Mouse (Mus musculus) testis, postnatal 14 days (tissue): Measurements from ENCODE around the gene Sp140.
"Not testable (repeated sequence)": the region's sequence is repeated elsewhere in the genome, so short reads cannot be mapped to it uniquely, and the experiment has no call there.

Experiments used
- DNase-seq: peaks from one replicate; pipeline ENCODE4 v3.0.0; 2021; ENCODE audit warnings: low spot score

The Sp140 gene

DNA sequence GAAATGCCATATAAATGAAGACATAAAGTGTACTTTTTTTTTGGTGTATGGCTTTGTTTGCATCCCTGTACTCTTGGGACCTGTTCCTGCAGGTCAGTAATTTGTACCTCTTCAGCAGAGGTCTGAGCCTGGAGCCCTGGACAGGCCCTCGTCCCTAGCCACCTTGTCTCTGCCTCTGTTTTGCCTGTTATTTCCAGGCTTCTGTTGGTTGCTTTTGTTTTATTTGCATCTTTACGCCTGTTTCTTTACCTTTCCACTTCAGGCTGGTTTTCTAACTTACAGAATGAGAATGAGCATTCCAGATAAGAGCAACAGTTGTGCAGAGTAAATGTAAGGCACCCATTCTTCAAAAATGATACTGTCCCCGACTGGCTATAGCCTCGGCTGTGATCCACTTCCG, at the start of gene Sp140:
Gene Sp140, plus strand, starts transcription at position 301 of the 400 bp plus-strand sequence.
- not testable (repeated sequence) for DNase-seq

GRCm38 (mm10) chr1:85555261-85555660, 44.9 kb upstream of the Sp140 start:
- peak; percentile 26 for DNase-seq

DNA sequence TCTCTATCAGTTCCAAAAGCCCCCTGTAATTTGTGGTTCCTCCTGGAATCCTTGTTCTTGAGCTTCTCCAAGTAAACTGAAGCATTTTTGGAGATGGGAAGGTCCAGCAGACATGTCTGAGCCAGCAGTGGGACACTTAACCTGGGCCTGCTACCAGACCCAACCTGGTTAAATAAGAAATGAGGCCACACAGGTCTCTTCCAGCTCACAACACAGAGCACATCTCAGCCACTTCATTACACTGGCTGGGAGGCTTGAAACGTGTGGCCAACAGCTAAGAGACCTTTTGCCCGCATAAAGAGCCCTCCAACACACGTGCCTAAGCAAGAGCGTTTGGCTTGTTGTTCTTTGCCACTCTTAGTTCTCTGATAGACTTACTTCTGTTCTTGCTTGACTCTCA, 26.6 kb upstream of the Sp140 start:
- not testable (repeated sequence) for DNase-seq

- DNase-seq, result not testable (repeated sequence)
These were observed 24.8 kb upstream of the Sp140 start, which contains the start of gene G530012D18Rik for GRCm38 (mm10) chr1:85575376-85575775. G530012D18Rik (plus strand) TSS chr1:85575676.

DNA sequence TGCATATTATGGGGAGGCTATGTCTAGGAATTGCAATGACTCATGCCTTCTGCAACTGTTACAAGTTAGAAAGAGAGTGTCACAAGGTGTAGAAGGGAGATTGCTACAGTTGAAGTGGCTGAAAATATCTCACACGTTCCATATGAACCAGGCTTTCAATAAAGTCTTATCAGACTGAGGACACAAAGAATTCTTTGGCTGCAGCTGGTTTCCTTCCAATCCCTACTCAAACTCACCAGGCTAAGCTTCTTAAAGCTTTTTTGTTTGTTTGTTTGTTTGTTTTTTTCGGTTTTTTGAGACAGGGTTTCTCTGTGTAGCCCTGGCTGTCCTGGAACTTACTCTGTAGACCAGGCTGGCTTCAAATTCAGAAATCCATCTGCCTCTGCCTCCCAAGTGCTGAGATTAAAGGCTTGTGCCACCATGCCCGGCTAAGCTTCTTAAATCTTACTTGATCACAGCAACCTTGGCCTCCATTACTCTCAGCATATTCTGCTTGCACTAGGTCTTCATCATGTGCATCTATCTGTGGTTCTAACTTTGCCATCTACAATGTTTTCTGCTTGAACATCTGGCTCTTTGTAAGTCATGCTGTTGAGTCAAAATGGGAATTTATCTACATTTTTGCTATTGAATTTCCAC, 21.7 kb upstream of the Sp140 start:
- not testable (repeated sequence) for DNase-seq

- not testable (repeated sequence) for DNase-seq
These were observed 20.7 kb upstream of the Sp140 start for GRCm38 (mm10) chr1:85579199-85580147.

DNA sequence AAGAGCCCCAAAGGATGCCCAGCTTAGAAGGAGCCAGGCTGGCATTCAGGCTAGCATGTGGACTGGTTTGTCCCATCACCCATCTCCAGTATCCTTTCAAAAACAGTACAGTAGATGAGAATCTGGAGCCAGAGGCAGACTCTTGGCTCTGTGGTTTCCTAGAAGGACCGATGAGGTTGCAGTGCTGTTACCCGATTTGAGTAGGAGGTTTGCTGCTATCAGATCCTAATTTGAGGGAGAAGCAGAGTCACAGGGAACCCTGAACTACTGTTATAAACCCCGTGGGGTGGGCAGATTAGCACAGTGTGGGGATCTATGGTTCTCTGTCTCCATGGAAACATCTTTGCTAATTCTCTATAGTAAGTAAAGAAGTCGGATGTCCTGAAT, 20.0 kb upstream of the Sp140 start:
- DNase-seq, result not testable (repeated sequence)

DNA sequence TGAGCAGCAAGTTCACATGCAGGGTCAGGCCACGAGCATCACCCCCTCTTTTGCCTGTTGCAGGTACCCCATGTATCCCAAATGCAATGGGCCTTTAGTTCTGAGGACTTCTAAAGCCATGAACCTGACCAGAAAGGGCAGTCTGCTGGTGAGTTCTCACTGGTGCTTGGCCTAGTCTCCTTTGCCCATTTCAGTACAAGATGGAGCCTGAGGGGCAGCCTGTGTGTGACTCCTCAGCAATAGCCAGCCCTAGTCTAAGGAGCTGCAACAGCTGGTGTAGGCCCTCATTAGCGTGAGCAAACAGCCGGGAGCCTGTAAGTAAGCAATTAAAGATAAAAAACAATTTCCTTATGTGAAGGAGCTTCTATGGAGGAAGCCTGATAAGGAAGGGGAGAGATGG, 19.6 kb upstream of the Sp140 start:
- not testable (repeated sequence) for DNase-seq

DNA sequence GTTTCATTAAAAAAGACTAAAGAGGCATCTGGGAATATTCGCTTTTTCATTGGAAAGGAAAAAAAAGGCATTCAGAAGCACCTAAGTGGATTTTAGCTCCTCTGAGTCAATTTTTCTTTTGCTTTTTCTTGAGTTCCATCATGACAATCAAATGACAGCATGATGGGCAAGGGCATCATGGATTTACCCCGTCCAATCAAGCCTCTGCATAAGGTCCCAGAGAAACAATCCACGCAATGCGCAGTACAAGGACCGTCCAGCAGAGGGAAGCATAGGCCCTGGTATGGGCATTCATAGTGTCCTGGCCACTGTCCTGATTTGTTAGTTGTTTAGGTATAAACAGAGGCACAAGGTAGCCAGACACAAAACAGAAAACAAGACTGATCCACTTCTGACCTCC, 18.7 kb upstream of the Sp140 start:
- not testable (repeated sequence) for DNase-seq

DNA sequence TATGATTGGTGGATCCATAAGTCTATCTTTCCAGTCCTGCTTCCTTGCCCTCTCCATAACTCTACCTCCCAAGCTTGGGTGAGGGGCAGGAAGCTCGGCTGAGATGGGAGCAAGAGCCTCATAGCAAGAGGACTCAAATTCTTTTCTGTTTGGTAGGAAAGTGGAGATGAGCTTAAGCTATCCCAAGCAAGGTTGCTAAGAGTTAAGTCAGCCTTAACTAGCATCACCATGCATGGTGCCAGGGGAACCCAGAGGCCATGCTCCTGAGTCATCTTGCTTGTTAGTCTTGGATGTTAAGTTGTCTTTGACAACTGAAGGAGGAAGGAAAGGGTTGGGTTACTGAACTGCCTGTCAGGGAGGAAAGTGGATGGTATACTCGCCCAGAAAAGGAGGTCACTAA, 11.5 kb upstream of the Sp140 start:
- DNase-seq, result not testable (repeated sequence)

GRCm38 (mm10) chr1:85592526-85592925, 7.7 kb upstream of the Sp140 start:
- not testable (repeated sequence) for DNase-seq

GRCm38 (mm10) chr1:85598271-85599012, 1.7 kb upstream of the Sp140 start, which contains the start of gene Sp110:
Sp110 (minus strand) TSS chr1:85598817.
- not testable (repeated sequence) for DNase-seq

GRCm38 (mm10) chr1:85600794-85601193, 616 bp downstream of the Sp140 start:
- DNase-seq, result not testable (repeated sequence)

- DNase-seq, result not testable (repeated sequence)
These were observed 4.2 kb downstream of the Sp140 start for GRCm38 (mm10) chr1:85604341-85604740.

- not testable (repeated sequence) for DNase-seq
These were observed 8.2 kb downstream of the Sp140 start for GRCm38 (mm10) chr1:85608361-85608760.

GRCm38 (mm10) chr1:85610581-85610980, 10.4 kb downstream of the Sp140 start:
- not testable (repeated sequence) for DNase-seq

DNA sequence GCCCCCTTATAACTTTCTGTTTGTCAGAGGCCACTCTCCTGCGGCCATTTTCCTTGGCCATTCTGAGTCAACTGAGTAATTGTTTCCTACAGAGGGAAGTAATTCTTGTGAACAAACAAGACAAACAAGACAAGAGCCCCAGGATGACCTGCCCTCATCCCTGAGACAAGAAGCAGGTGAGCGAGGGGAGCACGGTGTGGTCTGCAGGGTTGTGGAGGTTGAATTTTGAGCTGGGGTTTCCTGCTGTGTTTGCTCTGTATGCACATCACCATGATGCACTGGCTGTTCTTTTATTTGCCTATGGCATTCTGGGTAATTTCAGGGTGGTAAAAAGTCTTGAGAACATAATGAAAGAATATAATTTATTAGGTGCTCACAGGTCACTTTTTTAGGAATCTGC, 14.9 kb downstream of the Sp140 start:
- DNase-seq, result not testable (repeated sequence)

- not testable (repeated sequence) for DNase-seq
These were observed 15.6 kb downstream of the Sp140 start for GRCm38 (mm10) chr1:85615819-85616218.

- DNase-seq, result not testable (repeated sequence)
These were observed 17.0 kb downstream of the Sp140 start for GRCm38 (mm10) chr1:85617161-85617560.

GRCm38 (mm10) chr1:85618689-85619088, 18.5 kb downstream of the Sp140 start:
- not testable (repeated sequence) for DNase-seq

DNA sequence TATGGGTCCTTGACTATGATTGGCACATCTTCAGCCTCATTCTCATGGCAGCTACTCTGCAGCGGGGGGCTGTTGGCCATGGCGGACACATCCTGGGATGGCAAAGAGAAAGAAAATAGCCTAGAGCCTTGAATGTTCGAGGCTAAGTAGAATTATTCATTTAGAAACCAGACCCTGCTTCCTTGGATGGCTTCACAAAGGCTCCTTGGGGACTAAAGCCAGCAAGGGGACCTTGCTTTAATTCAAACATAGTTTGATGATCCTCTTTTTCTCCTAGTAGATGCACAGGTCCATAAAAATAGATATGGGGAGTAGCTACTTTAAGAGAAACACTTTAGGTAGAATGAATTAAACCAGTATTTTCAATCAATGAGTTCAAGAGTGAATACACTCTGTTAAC, 36.8 kb downstream of the Sp140 start:
- DNase-seq, result not testable (repeated sequence)

- not testable (repeated sequence) for DNase-seq
These were observed 38.0 kb downstream of the Sp140 start for GRCm38 (mm10) chr1:85638144-85638543.
